Mouse (Mus musculus) megakaryocyte, embryonic 14.5 days (primary cell): ENCODE measurements around the gene Acad11.

Source experiments
- FLI1 ChIP-seq: IDR thresholded peaks from 2 replicates; pipeline ENCODE4 v1.6.1; 2012; ENCODE audit warnings: low read length, inconsistent platforms, mixed read lengths
- GATA1 ChIP-seq: IDR thresholded peaks from 3 replicates; pipeline ENCODE4 v1.6.1; 2012; ENCODE audit warnings: mixed read lengths, low read length, inconsistent platforms, borderline replicate concordance

GRCm38 (mm10) chr9:104106930-104107329 lies 43.8 kb downstream of the Acad11 start:
- TF ChIP-seq FLI1 (no peak), GATA1 (no peak)
